Mouse (Mus musculus): Measurements from ENCODE around the gene Kcnj11.

The Kcnj11 gene

GRCm38 (mm10) chr7:46049981-46050380 is 50.6 kb downstream of the Kcnj11 start:
- in situ Hi-C loops (cut with MboI, MseI): loop anchor here (10.0 kb wide), 1 partner anchor 1925 kb away; no protein-coding TSS in a partner anchor

GRCm38 (mm10) chr7:46047873-46048562 is 52.5 kb downstream of the Kcnj11 start:
- in situ Hi-C loops (cut with MboI, MseI): loop anchor here (10.0 kb wide), 1 partner anchor 1923 kb away; no protein-coding TSS in a partner anchor

- in situ Hi-C loops (cut with MboI, MseI): loop anchor here (10.0 kb wide), 1 partner anchor 1921 kb away; no protein-coding TSS in a partner anchor
Measured at GRCm38 (mm10) chr7:46045882-46046281, 54.7 kb downstream of the Kcnj11 start.

- in situ Hi-C loops (cut with MboI, MseI): loop anchor here (10.0 kb wide), 1 partner anchor 1919 kb away; no protein-coding TSS in a partner anchor
Measured at GRCm38 (mm10) chr7:46044106-46044505, 56.5 kb downstream of the Kcnj11 start.
